Mouse (Mus musculus) MEL (cell line): ENCODE results near the gene Kcnk13. TPM values are rescaled to one million over a fixed set of nuclear protein-coding genes. Genes with fewer than 3 reads are reported as not detected.

Source experiments
- DNase-seq: peaks from one replicate; pipeline ENCODE4 v3.0.0; 2011; ENCODE audit warnings: low read depth, low spot score
- H3K27ac ChIP-seq: 2 replicates; pipeline ENCODE4 v1.5.1; 2012; ENCODE audit warnings: low read depth, mild to moderate bottlenecking, control low read depth, low read length, moderate library complexity; ENCODE audit not compliant: control insufficient read depth
- H3K27me3 ChIP-seq, 2 experiments: fragments of 150-350 bp in 1 of 2; sonication (generic) in 1 of 2; 2 replicates each; pipeline ENCODE4 v1.6.1; 2012; ENCODE audit warnings: low read length in 2 of 2, mild to moderate bottlenecking in 2 of 2, improper control_type of control experiment in 1 of 2, moderate library complexity in 1 of 2; ENCODE audit not compliant: insufficient read depth in 2 of 2, control insufficient read depth in 1 of 2
- H3K36me3 ChIP-seq, 2 experiments: 2 replicates each; pipeline ENCODE4 v1.6.1; 2012 to 2014; ENCODE audit warnings: low read length in 2 of 2, improper control_type of control experiment in 1 of 2, inconsistent platforms in 1 of 2, mild to moderate bottlenecking in 1 of 2; ENCODE audit not compliant: insufficient read depth in 2 of 2, control insufficient read depth in 1 of 2
- H3K4me1 ChIP-seq, 2 experiments: fragments of 150-350 bp in 1 of 2; sonication (generic) in 1 of 2; 2 replicates each; pipeline ENCODE4 v1.6.1; 2012; ENCODE audit warnings: low read length in 2 of 2, improper control_type of control experiment in 1 of 2, mild to moderate bottlenecking in 1 of 2; ENCODE audit not compliant: insufficient read depth in 2 of 2, control insufficient read depth in 1 of 2
- H3K4me3 ChIP-seq, 2 experiments: fragments of 150-350 bp in 1 of 2; sonication (generic) in 1 of 2; 2 replicates each; pipeline ENCODE4 v1.5.1; 2012; ENCODE audit warnings: low read depth in 2 of 2, low read length in 2 of 2, mild to moderate bottlenecking in 2 of 2, moderate library complexity in 2 of 2, control low read depth in 1 of 2, improper control_type of control experiment in 1 of 2; ENCODE audit not compliant: control insufficient read depth in 1 of 2, insufficient read depth in 1 of 2
- H3K79me2 ChIP-seq: 2 replicates; pipeline ENCODE4 v1.6.1; 2012; ENCODE audit warnings: mild to moderate bottlenecking, low read length, moderate library complexity; ENCODE audit not compliant: control insufficient read depth, poor library complexity, insufficient read depth
- H3K9ac ChIP-seq: 2 replicates; pipeline ENCODE4 v1.6.1; 2012; ENCODE audit warnings: low read depth, mild to moderate bottlenecking, control low read depth, low read length, moderate library complexity; ENCODE audit not compliant: control insufficient read depth, poor library complexity, severe bottlenecking
- H3K9me3 ChIP-seq: fragments of 150-350 bp; sonication (generic); replicated peaks from 2 replicates; pipeline ENCODE4 v1.6.1; 2012; ENCODE audit warnings: mild to moderate bottlenecking, low read length, improper control_type of control experiment, moderate library complexity; ENCODE audit not compliant: insufficient read depth
- CHD1 ChIP-seq: IDR thresholded peaks from 2 replicates; pipeline ENCODE4 v1.6.1; 2012; ENCODE audit warnings: low read depth, mild to moderate bottlenecking, inconsistent platforms, low read length, improper control_type of control experiment
- CTCF ChIP-seq, 3 experiments: IDR thresholded peaks in 2 of 3; conservative IDR thresholded peaks in 1 of 3; 2 replicates each; pipeline ENCODE4 v1.5.1; 2011 to 2012; ENCODE audit warnings: low read length in 3 of 3, low read depth in 2 of 3, mild to moderate bottlenecking in 2 of 3, improper control_type of control experiment in 1 of 3, inconsistent platforms in 1 of 3, mixed read lengths in 1 of 3, moderate library complexity in 1 of 3; ENCODE audit not compliant: control insufficient read depth in 1 of 3, insufficient read depth in 1 of 3, poor library complexity in 1 of 3, severe bottlenecking in 1 of 3
- E2F4 ChIP-seq: IDR thresholded peaks from 2 replicates; pipeline ENCODE4 v1.6.1; 2011; ENCODE audit warnings: low read depth, low read length, improper control_type of control experiment, borderline replicate concordance
- ELF1 ChIP-seq: IDR thresholded peaks from 2 replicates; pipeline ENCODE4 v1.6.1; 2014; ENCODE audit warnings: low read depth, mild to moderate bottlenecking, inconsistent platforms, low read length, improper control_type of control experiment, moderate library complexity
- ETS1 ChIP-seq: IDR thresholded peaks from 2 replicates; pipeline ENCODE4 v1.6.1; 2012; ENCODE audit warnings: low read depth, mild to moderate bottlenecking, inconsistent platforms, low read length, improper control_type of control experiment, moderate library complexity
- GATA1 ChIP-seq: IDR thresholded peaks from 2 replicates; pipeline ENCODE4 v1.6.1; 2011; ENCODE audit warnings: low read depth, low read length, improper control_type of control experiment
- KAT2A ChIP-seq: conservative IDR thresholded peaks from 2 replicates; pipeline ENCODE4 v1.6.1; 2012; ENCODE audit warnings: low read depth, low read length, improper control_type of control experiment, inconsistent platforms
- MAFK ChIP-seq: IDR thresholded peaks from 2 replicates; pipeline ENCODE4 v1.6.1; 2011; ENCODE audit warnings: low read depth, mild to moderate bottlenecking, low read length, improper control_type of control experiment, borderline replicate concordance
- MAX ChIP-seq: IDR thresholded peaks from 2 replicates; pipeline ENCODE4 v1.6.1; 2011; ENCODE audit warnings: low read length, improper control_type of control experiment
- MAZ ChIP-seq: IDR thresholded peaks from 2 replicates; pipeline ENCODE4 v1.6.1; 2012; ENCODE audit warnings: low read depth, mild to moderate bottlenecking, inconsistent platforms, low read length, improper control_type of control experiment
- MEF2A ChIP-seq: IDR thresholded peaks from 2 replicates; pipeline ENCODE4 v1.6.1; 2014; ENCODE audit warnings: low read depth, mild to moderate bottlenecking, inconsistent platforms, low read length, improper control_type of control experiment; ENCODE audit not compliant: poor library complexity, insufficient replicate concordance, severe bottlenecking; ENCODE audit errors: extremely low read depth
- MXI1 ChIP-seq: IDR thresholded peaks from 2 replicates; pipeline ENCODE4 v1.6.1; 2011; ENCODE audit warnings: mild to moderate bottlenecking, low read depth, low read length, improper control_type of control experiment
- MYC ChIP-seq: IDR thresholded peaks from 2 replicates; pipeline ENCODE4 v1.6.1; 2011; ENCODE audit warnings: low read depth, mild to moderate bottlenecking, low read length, improper control_type of control experiment, moderate library complexity
- NELFE ChIP-seq: IDR thresholded peaks from 2 replicates; pipeline ENCODE4 v1.6.1; 2011; ENCODE audit warnings: low read depth, low read length, improper control_type of control experiment
- NRF1 ChIP-seq: IDR thresholded peaks from 2 replicates; pipeline ENCODE4 v1.6.1; 2014; ENCODE audit warnings: low read depth, mild to moderate bottlenecking, inconsistent platforms, low read length, improper control_type of control experiment, moderate library complexity; ENCODE audit not compliant: poor library complexity, insufficient read depth, severe bottlenecking
- POLR2AphosphoS2 ChIP-seq: IDR thresholded peaks from 2 replicates; pipeline ENCODE4 v1.6.1; 2011; ENCODE audit warnings: low read length, improper control_type of control experiment
- POLR2AphosphoS5 ChIP-seq: IDR thresholded peaks from 2 replicates; pipeline ENCODE4 v1.6.1; 2012; ENCODE audit warnings: low read depth, borderline replicate concordance, mild to moderate bottlenecking, inconsistent platforms, low read length, moderate library complexity, mixed read lengths
- SIN3A ChIP-seq: IDR thresholded peaks from 2 replicates; pipeline ENCODE4 v1.6.1; 2012; ENCODE audit warnings: low read length, improper control_type of control experiment, inconsistent platforms
- TAL1 ChIP-seq: IDR thresholded peaks from 2 replicates; pipeline ENCODE4 v1.6.1; 2012; ENCODE audit warnings: mild to moderate bottlenecking, inconsistent platforms, low read length, moderate library complexity, mixed read lengths
- TBP ChIP-seq: IDR thresholded peaks from 2 replicates; pipeline ENCODE4 v1.8.0; 2011; ENCODE audit warnings: low read depth, low read length, improper control_type of control experiment
- TCF12 ChIP-seq: IDR thresholded peaks from 2 replicates; pipeline ENCODE4 v1.6.1; 2014; ENCODE audit warnings: low read depth, mild to moderate bottlenecking, inconsistent platforms, low read length, improper control_type of control experiment, moderate library complexity
- UBTF ChIP-seq: IDR thresholded peaks from 2 replicates; pipeline ENCODE4 v1.6.1; 2012; ENCODE audit warnings: low read depth, mild to moderate bottlenecking, inconsistent platforms, low read length, improper control_type of control experiment, moderate library complexity, borderline replicate concordance; ENCODE audit not compliant: insufficient read depth
- USF1 ChIP-seq: IDR thresholded peaks from 2 replicates; pipeline ENCODE4 v1.6.1; 2014; ENCODE audit warnings: low read depth, mild to moderate bottlenecking, inconsistent platforms, low read length, improper control_type of control experiment, moderate library complexity
- USF2 ChIP-seq, 2 experiments: IDR thresholded peaks; 2 replicates each; pipeline ENCODE4 v1.6.1; 2011 to 2012; ENCODE audit warnings: improper control_type of control experiment in 2 of 2, low read length in 2 of 2, borderline replicate concordance in 1 of 2, inconsistent platforms in 1 of 2, low read depth in 1 of 2, mild to moderate bottlenecking in 1 of 2; ENCODE audit not compliant: insufficient read depth in 1 of 2
- ZC3H11A ChIP-seq: IDR thresholded peaks from 2 replicates; pipeline ENCODE4 v1.6.1; 2012; ENCODE audit warnings: low read depth, mild to moderate bottlenecking, inconsistent platforms, low read length, improper control_type of control experiment
- ZNF384 ChIP-seq: IDR thresholded peaks from 2 replicates; pipeline ENCODE4 v1.6.1; 2012; ENCODE audit warnings: low read depth, mild to moderate bottlenecking, inconsistent platforms, low read length, improper control_type of control experiment
- polyA plus RNA-seq, 2 experiments: library from polyadenylated mRNA; stranded (reverse) in 1 of 2; unstranded in 1 of 2; fragments of >175 nt in 1 of 2; fragments of >200 nt in 1 of 2; gene quantifications; 2 replicates each; pipeline versions ENCODE4 v1.2.1 to v1.2.4; 2012; ENCODE audit warnings: low replicate concordance in 2 of 2, low read depth in 1 of 2; ENCODE audit not compliant: insufficient read length in 2 of 2, insufficient read depth in 1 of 2, missing spikeins in 1 of 2
- total RNA-seq: library from RNA; depleted of rRNA; stranded (reverse); fragments of 300-350 nt; gene quantifications from 2 replicates; pipeline ENCODE4 v1.2.3, GENCODE M21; 2012

Kcnk13 gene
- total and polyA plus RNA-seq, 3 experiments, result not detected

GRCm38 (mm10) chr12:100005285-100005684 lies 41.0 kb downstream of the Kcnk13 start:
- TF ChIP-seq UBTF (no peak), MAX (no peak), TBP (no peak), MEF2A (no peak), GATA1 (no peak), E2F4 (no peak), MXI1 (no peak), MAFK (no peak), POLR2AphosphoS5 (no peak), ETS1 (no peak), CHD1 (no peak), KAT2A (no peak), TAL1 (no peak), USF2 (IDR thresholded peaks at IDR 0.05; ENCODE audit: borderline replicate concordance in 1 of 2, insufficient read depth in 1 of 2, low read depth in 1 of 2, low read length in 2 of 2) (no peak), NELFE (no peak)
- H3K9ac ChIP-seq, result no peak overlapping the region
- no peak for DNase-seq
- no peak overlapping the region for H3K27ac ChIP-seq
- no peaks in the 10 kb centered on the region; a peak in 2 of 4 replicates for H3K27me3 ChIP-seq
- no peaks in the 10 kb centered on the region for H3K9me3 ChIP-seq
- H3K4me3 ChIP-seq, result no peak overlapping the region
- no peaks in the 10 kb centered on the region for H3K79me2 ChIP-seq
- no peaks in the 10 kb centered on the region; a peak in 1 of 4 replicates for H3K4me1 ChIP-seq
- H3K36me3 ChIP-seq, result no peaks in the 10 kb centered on the region

GRCm38 (mm10) chr12:100006681-100007080 lies 42.4 kb downstream of the Kcnk13 start:
- TF ChIP-seq ELF1, result no peak
- TF ChIP-seq MAZ, result no peak
- TF ChIP-seq TCF12, result no peak
- TF ChIP-seq ETS1, result no peak
- no peak for TF ChIP-seq NRF1
- TF ChIP-seq USF1, result no peak
- TF ChIP-seq E2F4, result no peak
- no peak for TF ChIP-seq MEF2A
- TF ChIP-seq TAL1, result no peak
- TF ChIP-seq SIN3A, result no peak
- no peak for TF ChIP-seq KAT2A
- no peak for TF ChIP-seq POLR2AphosphoS2
- no peak for TF ChIP-seq MAX
- no peak for TF ChIP-seq MYC
- TF ChIP-seq ZNF384, result no peak
- TF ChIP-seq ZC3H11A, result no peak
- TF ChIP-seq CTCF (IDR thresholded peaks at IDR 0.05 in 2 of 3, conservative IDR thresholded peaks at IDR 0.05 in 1 of 3; ENCODE audit: control insufficient read depth in 1 of 3, insufficient read depth in 1 of 3, low read depth in 2 of 3, low read length in 3 of 3, poor library complexity in 1 of 3, severe bottlenecking in 1 of 3), result no peak
- no peak for TF ChIP-seq MAFK
- TF ChIP-seq, all 39 proteins: peak for 0
- Histone ChIP-seq H3K36me3 (no peaks in the 10 kb centered on the region), H3K27me3 (no peaks in the 10 kb centered on the region; a peak in 2 of 4 replicates), H3K79me2 (no peaks in the 10 kb centered on the region), H3K27ac (no peak overlapping the region), H3K9ac (no peak overlapping the region), H3K4me1 (no peaks in the 10 kb centered on the region; a peak in 1 of 4 replicates), H3K4me3 (no peak overlapping the region), H3K9me3 (no peaks in the 10 kb centered on the region)
- DNase-seq, result no peak
